Mouse (Mus musculus) midbrain, embryonic 11.5 days (tissue): ENCODE measurements around the gene Rbm20. TPM values are rescaled to one million over a fixed set of nuclear protein-coding genes. Genes with fewer than 3 reads are reported as not detected.
A peak's percentile ranks its signal among the peaks of the same experiment; 100 is the strongest.

Source experiments
- ATAC-seq: fragments of 200-750 bp; cut with Nextera tagmentation; 2 replicates; pipeline ENCODE4 v1.8.0; 2017; ENCODE audit warnings: moderate TSS enrichment, moderate library complexity; ENCODE audit not compliant: low FRiP score
- DNase-seq: peaks from one replicate; pipeline ENCODE4 v3.0.0; 2015; ENCODE audit warnings: low spot score; ENCODE audit errors: missing footprints
- H3K27ac ChIP-seq: fragments of 300-500 bp; sonication (generic); 2 replicates; pipeline ENCODE4 v1.5.1; 2014; ENCODE audit warnings: low read depth, low read length
- H3K27me3 ChIP-seq: fragments of 300-500 bp; sonication (generic); 2 replicates; pipeline ENCODE4 v1.6.1; 2014; ENCODE audit warnings: mild to moderate bottlenecking, low read length, moderate library complexity, mixed read lengths; ENCODE audit not compliant: control insufficient read depth, insufficient read depth
- H3K36me3 ChIP-seq: fragments of 300-500 bp; sonication (generic); 2 replicates; pipeline ENCODE4 v1.6.1; 2014; ENCODE audit warnings: mild to moderate bottlenecking, low read length, moderate library complexity, mixed read lengths; ENCODE audit not compliant: control insufficient read depth, insufficient read depth
- H3K4me1 ChIP-seq: fragments of 300-500 bp; sonication (generic); 2 replicates; pipeline ENCODE4 v1.6.1; 2014; ENCODE audit warnings: low read length; ENCODE audit not compliant: control insufficient read depth, insufficient read depth
- H3K4me2 ChIP-seq: fragments of 300-500 bp; sonication (generic); 2 replicates; pipeline ENCODE4 v1.6.1; 2014; ENCODE audit warnings: mild to moderate bottlenecking, moderate library complexity
- H3K4me3 ChIP-seq: fragments of 300-500 bp; sonication (generic); 2 replicates; pipeline ENCODE4 v1.5.1; 2014; ENCODE audit warnings: low read depth, low read length
- H3K9ac ChIP-seq: fragments of 300-500 bp; sonication (generic); 2 replicates; pipeline ENCODE4 v1.6.1; 2014; ENCODE audit warnings: low read length
- H3K9me3 ChIP-seq: fragments of 300-500 bp; sonication (generic); 2 replicates; pipeline ENCODE4 v1.6.1; 2016; ENCODE audit warnings: low read length; ENCODE audit not compliant: control insufficient read depth
- WGBS: fragments of 180-500 bp; shearing (Covaris S2); extraction: QIAGEN DNeasy Blood & Tissue Kit; methylation state at CpG from one replicate; pipeline ENCODE4 v1.1.7; 2014; 5-methylcytosine and 5-hydroxymethylcytosine counted together
- polyA plus RNA-seq: library from polyadenylated mRNA; unstranded; fragments of >200 nt; fragmentation: Nextera tagmentation; extraction: Ambion mirVana; gene quantifications from 2 replicates; pipeline ENCODE4 v1.2.1, GENCODE M21; 2014

Rbm20 gene
- polyA plus RNA-seq, 1 experiment from 2014 or later: 1.0 TPM

GRCm38 (mm10) chr19:53665391-53665790 lies 11.7 kb upstream of the Rbm20 start:
- Histone ChIP-seq H3K4me3 (no peak overlapping the region), H3K4me1 (peaks cover 7% of the 10 kb centered on the region), H3K4me2 (no peak overlapping the region), H3K27ac (no peak overlapping the region), H3K9ac (no peak overlapping the region), H3K36me3 (no peaks in the 10 kb centered on the region), H3K27me3 (no peaks in the 10 kb centered on the region), H3K9me3 (no peaks in the 10 kb centered on the region)
- no peak for ATAC-seq
- 87% methylated on average over 4 of the region's 4 CpGs for WGBS
- DNase-seq: no peak

- Histone ChIP-seq H3K4me3 (no peak overlapping the region), H3K27ac (no peak overlapping the region), H3K9me3 (no peaks in the 10 kb centered on the region), H3K36me3 (no peaks in the 10 kb centered on the region), H3K4me2 (no peak overlapping the region), H3K27me3 (0 out of 2 replicates have a peak, but pooled peaks cover 3% of the 10 kb centered on the region), H3K4me1 (peaks cover 14% of the 10 kb centered on the region), H3K9ac (no peak overlapping the region)
- DNase-seq: no peak
- 58% methylated on average over 8 of the region's 8 CpGs for WGBS
- no peak for ATAC-seq
These were observed 10.4 kb upstream of the Rbm20 start for GRCm38 (mm10) chr19:53666708-53667107.

GRCm38 (mm10) chr19:53668821-53669220 lies 8.3 kb upstream of the Rbm20 start:
- Histone ChIP-seq H3K4me3 (no peak overlapping the region), H3K27me3 (peaks cover 9% of the 10 kb centered on the region), H3K27ac (no peak overlapping the region), H3K4me1 (peaks cover 10% of the 10 kb centered on the region), H3K9ac (no peak overlapping the region), H3K9me3 (no peaks in the 10 kb centered on the region), H3K36me3 (no peaks in the 10 kb centered on the region), H3K4me2 (no peak overlapping the region)
- DNase-seq (no peak), ATAC-seq (no peak)
- 90% methylated on average over 7 of the region's 7 CpGs for WGBS

- no peaks in the 10 kb centered on the region for H3K9me3 ChIP-seq
- H3K27ac ChIP-seq: no peak overlapping the region
- H3K4me2 ChIP-seq: no peak overlapping the region
- no peak overlapping the region for H3K4me3 ChIP-seq
- peaks cover 10% of the 10 kb centered on the region for H3K4me1 ChIP-seq
- DNase-seq: peak; percentile 88
- H3K36me3 ChIP-seq: no peaks in the 10 kb centered on the region
- H3K9ac ChIP-seq: 0 out of 2 replicates have a peak overlapping the region, but pooled peaks have one; percentile 12
- peak; percentile 75 for ATAC-seq
- WGBS: 25% methylated on average over 12 of the region's 12 CpGs
- H3K27me3 ChIP-seq: peaks cover 26% of the 10 kb centered on the region
These were observed 6.4 kb upstream of the Rbm20 start for GRCm38 (mm10) chr19:53670625-53671141.

- H3K9ac ChIP-seq: no peak overlapping the region
- DNase-seq (peak; percentile 88), ATAC-seq (0 out of 2 replicates have a peak, but pooled peaks have one; percentile 29)
- 53% methylated on average over 3 of the region's 3 CpGs for WGBS
- H3K4me2 ChIP-seq: no peak overlapping the region
- peaks cover 33% of the 10 kb centered on the region for H3K27me3 ChIP-seq
- H3K36me3 ChIP-seq: no peaks in the 10 kb centered on the region
- H3K4me3 ChIP-seq: no peak overlapping the region
- H3K4me1 ChIP-seq: peaks cover 14% of the 10 kb centered on the region
- no peaks in the 10 kb centered on the region for H3K9me3 ChIP-seq
- H3K27ac ChIP-seq: no peak overlapping the region
These were observed 5.7 kb upstream of the Rbm20 start for GRCm38 (mm10) chr19:53671432-53671831.

- no peak for ATAC-seq
- Histone ChIP-seq H3K4me2 (no peak overlapping the region), H3K9me3 (no peaks in the 10 kb centered on the region), H3K27ac (no peak overlapping the region), H3K9ac (no peak overlapping the region), H3K4me1 (peaks cover 22% of the 10 kb centered on the region), H3K27me3 (peaks cover 50% of the 10 kb centered on the region), H3K36me3 (no peaks in the 10 kb centered on the region), H3K4me3 (no peak overlapping the region)
- no peak for DNase-seq
- WGBS: 28% methylated on average over 9 of the region's 9 CpGs
These were observed 2.8 kb upstream of the Rbm20 start for GRCm38 (mm10) chr19:53674131-53674925.

GRCm38 (mm10) chr19:53676228-53676627 lies 878 bp upstream of the Rbm20 start:
- peak overlapping the region; percentile 65; the same call in 1 of the 2 replicates for H3K9ac ChIP-seq
- H3K9me3 ChIP-seq: no peaks in the 10 kb centered on the region
- H3K4me2 ChIP-seq: peak overlapping the region; percentile 94
- peaks cover 50% of the 10 kb centered on the region for H3K27me3 ChIP-seq
- ATAC-seq (peak; percentile 49; the same call in 1 of the 2 replicates), DNase-seq (peak; percentile 93)
- peak overlapping the region; percentile 63 for H3K4me3 ChIP-seq
- peaks cover 12% of the 10 kb centered on the region for H3K4me1 ChIP-seq
- no peaks in the 10 kb centered on the region for H3K36me3 ChIP-seq
- WGBS: 3% methylated on average over 26 of the region's 26 CpGs
- no peak overlapping the region for H3K27ac ChIP-seq

GRCm38 (mm10) chr19:53679194-53679593 lies 2.1 kb downstream of the Rbm20 start:
- 94% methylated on average over 9 of the region's 9 CpGs for WGBS
- no peak for ATAC-seq

GRCm38 (mm10) chr19:53679981-53680380 lies 2.9 kb downstream of the Rbm20 start:
- Histone ChIP-seq H3K4me2 (no peak overlapping the region), H3K27me3 (peaks cover 31% of the 10 kb centered on the region), H3K9me3 (no peaks in the 10 kb centered on the region), H3K4me3 (no peak overlapping the region), H3K4me1 (peaks cover 12% of the 10 kb centered on the region), H3K36me3 (no peaks in the 10 kb centered on the region), H3K27ac (no peak overlapping the region), H3K9ac (no peak overlapping the region)
- 89% methylated on average over 7 of the region's 7 CpGs for WGBS
- DNase-seq (no peak), ATAC-seq (no peak)

More at GRCm38 (mm10) chr19:53679194-53679593, 2.1 kb downstream of the Rbm20 start:
- H3K9ac ChIP-seq: no peak overlapping the region
- no peak for DNase-seq
- no peak overlapping the region for H3K4me2 ChIP-seq
- no peaks in the 10 kb centered on the region for H3K36me3 ChIP-seq
- H3K27me3 ChIP-seq: peaks cover 38% of the 10 kb centered on the region
- peaks cover 12% of the 10 kb centered on the region for H3K4me1 ChIP-seq
- H3K4me3 ChIP-seq: no peak overlapping the region
- no peaks in the 10 kb centered on the region for H3K9me3 ChIP-seq
- H3K27ac ChIP-seq: no peak overlapping the region
